Mouse (Mus musculus) MEL (cell line): ENCODE results near the gene Prickle1. TPM values are rescaled to one million over a fixed set of nuclear protein-coding genes. Genes with fewer than 3 reads are reported as not detected.

ENCODE experiments used
- DNase-seq: peaks from one replicate; pipeline ENCODE4 v3.0.0; 2011; ENCODE audit warnings: low read depth, low spot score
- H3K27ac ChIP-seq: 2 replicates; pipeline ENCODE4 v1.5.1; 2012; ENCODE audit warnings: low read depth, mild to moderate bottlenecking, control low read depth, low read length, moderate library complexity; ENCODE audit not compliant: control insufficient read depth
- H3K27me3 ChIP-seq, 2 experiments: fragments of 150-350 bp in 1 of 2; sonication (generic) in 1 of 2; 2 replicates each; pipeline ENCODE4 v1.6.1; 2012; ENCODE audit warnings: low read length in 2 of 2, mild to moderate bottlenecking in 2 of 2, improper control_type of control experiment in 1 of 2, moderate library complexity in 1 of 2; ENCODE audit not compliant: insufficient read depth in 2 of 2, control insufficient read depth in 1 of 2
- H3K36me3 ChIP-seq, 2 experiments: 2 replicates each; pipeline ENCODE4 v1.6.1; 2012 to 2014; ENCODE audit warnings: low read length in 2 of 2, improper control_type of control experiment in 1 of 2, inconsistent platforms in 1 of 2, mild to moderate bottlenecking in 1 of 2; ENCODE audit not compliant: insufficient read depth in 2 of 2, control insufficient read depth in 1 of 2
- H3K4me1 ChIP-seq, 2 experiments: fragments of 150-350 bp in 1 of 2; sonication (generic) in 1 of 2; 2 replicates each; pipeline ENCODE4 v1.6.1; 2012; ENCODE audit warnings: low read length in 2 of 2, improper control_type of control experiment in 1 of 2, mild to moderate bottlenecking in 1 of 2; ENCODE audit not compliant: insufficient read depth in 2 of 2, control insufficient read depth in 1 of 2
- H3K4me3 ChIP-seq, 2 experiments: fragments of 150-350 bp in 1 of 2; sonication (generic) in 1 of 2; 2 replicates each; pipeline ENCODE4 v1.5.1; 2012; ENCODE audit warnings: low read depth in 2 of 2, low read length in 2 of 2, mild to moderate bottlenecking in 2 of 2, moderate library complexity in 2 of 2, control low read depth in 1 of 2, improper control_type of control experiment in 1 of 2; ENCODE audit not compliant: control insufficient read depth in 1 of 2, insufficient read depth in 1 of 2
- H3K79me2 ChIP-seq: 2 replicates; pipeline ENCODE4 v1.6.1; 2012; ENCODE audit warnings: mild to moderate bottlenecking, low read length, moderate library complexity; ENCODE audit not compliant: control insufficient read depth, poor library complexity, insufficient read depth
- H3K9ac ChIP-seq: 2 replicates; pipeline ENCODE4 v1.6.1; 2012; ENCODE audit warnings: low read depth, mild to moderate bottlenecking, control low read depth, low read length, moderate library complexity; ENCODE audit not compliant: control insufficient read depth, poor library complexity, severe bottlenecking
- H3K9me3 ChIP-seq: fragments of 150-350 bp; sonication (generic); replicated peaks from 2 replicates; pipeline ENCODE4 v1.6.1; 2012; ENCODE audit warnings: mild to moderate bottlenecking, low read length, improper control_type of control experiment, moderate library complexity; ENCODE audit not compliant: insufficient read depth
- CHD2 ChIP-seq: IDR thresholded peaks from 2 replicates; pipeline ENCODE4 v1.6.1; 2011; ENCODE audit warnings: low read length, improper control_type of control experiment
- CTCF ChIP-seq, 3 experiments: IDR thresholded peaks in 2 of 3; conservative IDR thresholded peaks in 1 of 3; 2 replicates each; pipeline ENCODE4 v1.5.1; 2011 to 2012; ENCODE audit warnings: low read length in 3 of 3, low read depth in 2 of 3, mild to moderate bottlenecking in 2 of 3, improper control_type of control experiment in 1 of 3, inconsistent platforms in 1 of 3, mixed read lengths in 1 of 3, moderate library complexity in 1 of 3; ENCODE audit not compliant: control insufficient read depth in 1 of 3, insufficient read depth in 1 of 3, poor library complexity in 1 of 3, severe bottlenecking in 1 of 3
- ELF1 ChIP-seq: IDR thresholded peaks from 2 replicates; pipeline ENCODE4 v1.6.1; 2014; ENCODE audit warnings: low read depth, mild to moderate bottlenecking, inconsistent platforms, low read length, improper control_type of control experiment, moderate library complexity
- ETS1 ChIP-seq: IDR thresholded peaks from 2 replicates; pipeline ENCODE4 v1.6.1; 2012; ENCODE audit warnings: low read depth, mild to moderate bottlenecking, inconsistent platforms, low read length, improper control_type of control experiment, moderate library complexity
- KAT2A ChIP-seq: conservative IDR thresholded peaks from 2 replicates; pipeline ENCODE4 v1.6.1; 2012; ENCODE audit warnings: low read depth, low read length, improper control_type of control experiment, inconsistent platforms
- MAX ChIP-seq: IDR thresholded peaks from 2 replicates; pipeline ENCODE4 v1.6.1; 2011; ENCODE audit warnings: low read length, improper control_type of control experiment
- MYB ChIP-seq: IDR thresholded peaks from 2 replicates; pipeline ENCODE4 v1.6.1; 2011; ENCODE audit warnings: mild to moderate bottlenecking, low read depth, low read length, improper control_type of control experiment
- MYC ChIP-seq: IDR thresholded peaks from 2 replicates; pipeline ENCODE4 v1.6.1; 2011; ENCODE audit warnings: low read depth, mild to moderate bottlenecking, low read length, improper control_type of control experiment, moderate library complexity
- NELFE ChIP-seq: IDR thresholded peaks from 2 replicates; pipeline ENCODE4 v1.6.1; 2011; ENCODE audit warnings: low read depth, low read length, improper control_type of control experiment
- NRF1 ChIP-seq: IDR thresholded peaks from 2 replicates; pipeline ENCODE4 v1.6.1; 2014; ENCODE audit warnings: low read depth, mild to moderate bottlenecking, inconsistent platforms, low read length, improper control_type of control experiment, moderate library complexity; ENCODE audit not compliant: poor library complexity, insufficient read depth, severe bottlenecking
- POLR2AphosphoS2 ChIP-seq: IDR thresholded peaks from 2 replicates; pipeline ENCODE4 v1.6.1; 2011; ENCODE audit warnings: low read length, improper control_type of control experiment
- POLR2AphosphoS5 ChIP-seq: IDR thresholded peaks from 2 replicates; pipeline ENCODE4 v1.6.1; 2012; ENCODE audit warnings: low read depth, borderline replicate concordance, mild to moderate bottlenecking, inconsistent platforms, low read length, moderate library complexity, mixed read lengths
- RCOR1 ChIP-seq: IDR thresholded peaks from 2 replicates; pipeline ENCODE4 v1.6.1; 2012; ENCODE audit warnings: low read depth, mild to moderate bottlenecking, inconsistent platforms, low read length, improper control_type of control experiment
- SMC3 ChIP-seq: IDR thresholded peaks from 2 replicates; pipeline ENCODE4 v1.6.1; 2011; ENCODE audit warnings: low read depth, low read length, improper control_type of control experiment
- TBP ChIP-seq: IDR thresholded peaks from 2 replicates; pipeline ENCODE4 v1.8.0; 2011; ENCODE audit warnings: low read depth, low read length, improper control_type of control experiment
- UBTF ChIP-seq: IDR thresholded peaks from 2 replicates; pipeline ENCODE4 v1.6.1; 2012; ENCODE audit warnings: low read depth, mild to moderate bottlenecking, inconsistent platforms, low read length, improper control_type of control experiment, moderate library complexity, borderline replicate concordance; ENCODE audit not compliant: insufficient read depth
- ZC3H11A ChIP-seq: IDR thresholded peaks from 2 replicates; pipeline ENCODE4 v1.6.1; 2012; ENCODE audit warnings: low read depth, mild to moderate bottlenecking, inconsistent platforms, low read length, improper control_type of control experiment
- ZMIZ1 ChIP-seq: IDR thresholded peaks from 2 replicates; pipeline ENCODE4 v1.6.1; 2012; ENCODE audit warnings: low read depth, mild to moderate bottlenecking, inconsistent platforms, low read length, improper control_type of control experiment, moderate library complexity
- polyA plus RNA-seq, 2 experiments: library from polyadenylated mRNA; stranded (reverse) in 1 of 2; unstranded in 1 of 2; fragments of >175 nt in 1 of 2; fragments of >200 nt in 1 of 2; gene quantifications; 2 replicates each; pipeline versions ENCODE4 v1.2.1 to v1.2.4; 2012; ENCODE audit warnings: low replicate concordance in 2 of 2, low read depth in 1 of 2; ENCODE audit not compliant: insufficient read length in 2 of 2, insufficient read depth in 1 of 2, missing spikeins in 1 of 2
- total RNA-seq: library from RNA; depleted of rRNA; stranded (reverse); fragments of 300-350 nt; gene quantifications from 2 replicates; pipeline ENCODE4 v1.2.3, GENCODE M21; 2012

Prickle1 gene
- total and polyA plus RNA-seq, 3 experiments: 0.08 TPM; not detected in 2

GRCm38 (mm10) chr15:93636976-93637375 is 41.3 kb upstream of the Prickle1 start:
- Histone ChIP-seq H3K4me3 (no peak overlapping the region), H3K4me1 (no peaks in the 10 kb centered on the region), H3K9me3 (no peaks in the 10 kb centered on the region), H3K9ac (no peak overlapping the region), H3K27me3 (no peaks in the 10 kb centered on the region), H3K79me2 (no peaks in the 10 kb centered on the region), H3K27ac (no peak overlapping the region), H3K36me3 (no peaks in the 10 kb centered on the region)
- TF ChIP-seq ELF1: no peak
- no peak for TF ChIP-seq POLR2AphosphoS5
- no peak for TF ChIP-seq MYC
- no peak for TF ChIP-seq MYB
- no peak for TF ChIP-seq NELFE
- TF ChIP-seq CHD2: no peak
- TF ChIP-seq ZC3H11A: no peak
- TF ChIP-seq MAX: no peak
- no peak for TF ChIP-seq KAT2A
- TF ChIP-seq ZMIZ1: no peak
- no peak for TF ChIP-seq TBP
- no peak for TF ChIP-seq CTCF (IDR thresholded peaks at IDR 0.05 in 2 of 3, conservative IDR thresholded peaks at IDR 0.05 in 1 of 3; ENCODE audit: control insufficient read depth in 1 of 3, insufficient read depth in 1 of 3, low read depth in 2 of 3, low read length in 3 of 3, poor library complexity in 1 of 3, severe bottlenecking in 1 of 3)
- no peak for TF ChIP-seq RCOR1
- no peak for TF ChIP-seq NRF1
- no peak for TF ChIP-seq ETS1
- no peak for TF ChIP-seq SMC3
- TF ChIP-seq POLR2AphosphoS2: no peak
- TF ChIP-seq UBTF: no peak
- no peak for DNase-seq

GRCm38 (mm10) chr15:93635603-93636002 is 39.9 kb upstream of the Prickle1 start:
- Histone ChIP-seq H3K9me3 (no peaks in the 10 kb centered on the region), H3K27me3 (no peaks in the 10 kb centered on the region), H3K27ac (no peak overlapping the region), H3K36me3 (no peaks in the 10 kb centered on the region), H3K9ac (no peak overlapping the region), H3K4me3 (no peak overlapping the region), H3K4me1 (no peaks in the 10 kb centered on the region)
- DNase-seq: no peak
- no peak for TF ChIP-seq UBTF
- TF ChIP-seq, all 39 proteins: peak for 0
- no peaks in the 10 kb centered on the region for H3K79me2 ChIP-seq
